Mouse (Mus musculus): ENCODE results near the gene Magi3.

Gene Magi3

GRCm38 (mm10) chr3:104032747-104033146 is 187.4 kb downstream of the Magi3 start:
- no peak for DNase-seq (ENCODE audit: low read depth in 2 of 2, low spot score in 2 of 2)

GRCm38 (mm10) chr3:104032086-104032485 is 188.1 kb downstream of the Magi3 start:
- no peak for DNase-seq (ENCODE audit: low read depth in 2 of 2, low spot score in 2 of 2)

- no peak for DNase-seq (ENCODE audit: low read depth in 2 of 2, low spot score in 2 of 2)
Observed at GRCm38 (mm10) chr3:104026938-104027337, 193.2 kb downstream of the Magi3 start.

- DNase-seq (ENCODE audit: low read depth in 2 of 2, low spot score in 2 of 2), result no peak
Observed at GRCm38 (mm10) chr3:104020101-104020500, 200.1 kb downstream of the Magi3 start.

DNA sequence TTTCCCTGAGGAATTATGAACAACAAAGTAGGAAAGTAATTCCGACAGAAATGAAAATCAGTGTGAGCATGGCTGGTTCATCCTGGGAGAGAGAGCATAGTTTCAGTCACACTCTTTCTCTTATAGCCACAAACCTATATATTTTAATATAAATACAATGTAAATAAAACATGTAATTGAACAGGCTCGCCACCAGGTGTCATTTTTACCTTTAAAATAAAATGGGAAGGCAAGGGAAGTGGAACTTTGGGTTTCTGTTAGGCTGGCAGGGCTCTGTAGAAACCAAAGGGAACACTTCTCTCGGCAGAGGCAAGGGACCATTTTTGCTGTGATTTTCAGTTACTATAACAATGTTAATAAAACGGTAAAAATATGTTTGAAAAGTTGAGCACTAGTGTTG is 200.7 kb downstream of the Magi3 start:
- peak in 1 of 2 experiments; percentile 3 for DNase-seq (ENCODE audit: low read depth in 2 of 2, low spot score in 2 of 2)

DNA sequence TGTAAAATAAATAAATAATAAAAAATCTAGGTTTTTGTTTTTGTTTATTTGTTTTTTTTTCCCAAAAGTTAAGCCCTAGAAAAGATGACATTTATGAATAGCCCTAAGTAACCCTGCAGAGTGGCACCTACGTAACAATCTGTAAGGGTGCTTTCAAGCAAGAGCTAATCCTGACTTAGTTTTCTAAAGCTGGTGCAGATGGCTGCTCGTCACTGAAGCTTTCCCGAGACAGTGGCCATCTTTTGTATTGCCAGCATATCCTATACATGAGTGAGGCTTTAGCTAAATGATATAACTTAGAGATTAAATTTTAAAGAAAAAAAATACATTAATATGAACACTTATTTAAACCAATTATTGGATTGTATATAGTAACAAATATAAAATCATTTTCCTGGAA is 202.2 kb downstream of the Magi3 start:
- no peak for DNase-seq (ENCODE audit: low read depth in 2 of 2, low spot score in 2 of 2)

DNA sequence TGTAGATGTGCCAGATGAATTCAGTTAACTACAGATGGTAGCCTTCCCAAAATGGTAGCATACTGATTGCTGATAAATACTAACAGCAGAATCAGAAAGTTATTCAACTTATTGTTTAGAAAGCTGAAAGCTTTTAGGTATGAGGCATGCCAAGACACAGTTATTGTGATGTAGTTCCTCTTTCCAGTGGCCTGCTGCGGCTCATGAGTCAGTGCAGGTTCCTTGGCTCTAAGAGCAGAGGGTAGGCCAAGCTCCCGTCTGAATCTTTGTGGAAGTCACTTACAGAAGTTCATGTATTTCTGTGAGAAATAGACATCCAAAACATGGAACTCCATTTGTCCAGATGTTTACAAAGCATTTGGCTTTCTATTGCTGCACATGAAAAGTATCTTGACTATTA is 208.2 kb downstream of the Magi3 start:
- DNase-seq (ENCODE audit: low read depth in 2 of 2, low spot score in 2 of 2), result no peak

- DNase-seq (ENCODE audit: low read depth in 2 of 2, low spot score in 2 of 2), result no peak
Observed at GRCm38 (mm10) chr3:104009924-104010662, 210.1 kb downstream of the Magi3 start.

DNA sequence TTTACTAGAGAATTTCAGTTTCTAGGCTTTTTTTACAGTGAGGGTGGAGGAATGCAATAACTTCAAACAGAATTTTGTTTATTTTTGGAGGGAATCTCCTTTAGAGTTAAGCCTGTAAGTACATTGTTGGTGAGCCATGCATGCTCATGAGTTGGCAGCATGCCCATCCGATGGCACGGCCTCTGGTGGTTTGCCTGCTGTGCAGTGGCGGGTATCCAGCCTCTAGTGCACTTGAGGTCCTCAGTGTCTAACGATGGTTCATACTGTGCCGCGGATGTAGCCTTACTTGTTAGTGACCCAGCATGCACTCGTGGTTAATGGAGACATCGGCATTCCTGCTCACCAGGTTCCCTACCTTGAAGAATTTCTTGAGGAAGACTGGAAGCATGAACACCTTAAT is 212.7 kb downstream of the Magi3 start:
- no peak for DNase-seq (ENCODE audit: low read depth in 2 of 2, low spot score in 2 of 2)

DNA sequence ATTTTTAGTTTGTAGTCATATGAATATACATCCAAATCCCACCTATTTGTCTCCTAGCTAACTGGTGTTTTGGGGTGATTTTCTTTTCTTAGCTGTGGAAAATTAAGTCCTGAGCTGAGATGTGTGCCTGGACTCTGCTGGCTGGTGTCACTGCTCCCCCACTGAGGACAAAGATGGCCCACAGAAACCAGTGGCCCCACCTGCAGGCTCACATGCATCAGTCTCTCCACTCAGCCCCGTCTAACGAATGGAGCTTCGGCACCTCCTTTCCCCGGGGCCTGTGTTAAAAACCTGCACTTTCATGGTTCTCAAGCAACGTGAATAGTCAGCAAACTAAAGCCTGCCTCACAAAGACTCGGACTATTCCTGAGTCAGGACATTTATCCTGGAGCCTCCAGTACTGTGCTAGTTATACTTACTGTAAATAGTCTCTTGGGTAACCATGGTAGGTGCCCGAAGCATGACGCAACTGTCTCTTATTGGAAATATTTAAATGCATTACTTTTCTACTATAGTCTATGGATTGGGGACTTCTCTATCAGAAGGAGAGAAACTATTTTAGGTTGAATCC is 213.2 kb downstream of the Magi3 start:
- DNase-seq (ENCODE audit: low read depth in 2 of 2, low spot score in 2 of 2), result no peak

DNA sequence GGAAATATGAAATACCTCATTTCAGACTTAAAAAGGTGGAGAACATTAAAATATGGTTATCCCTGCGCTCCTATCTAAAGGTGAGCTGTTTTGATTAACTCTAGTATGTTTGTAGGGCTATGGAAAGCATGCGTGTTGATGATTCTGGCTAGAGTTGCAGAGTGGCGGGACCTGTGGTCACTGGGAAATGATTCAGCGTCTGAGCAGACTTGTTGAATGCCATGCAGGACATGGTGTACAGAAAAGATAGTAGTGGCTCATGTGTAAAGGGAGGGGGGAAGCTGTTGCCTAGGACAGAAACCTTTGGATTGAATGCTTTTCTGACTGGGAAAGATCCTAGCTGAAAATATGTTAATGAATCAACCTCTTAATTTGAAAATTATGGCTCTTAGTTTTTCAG is 221.4 kb downstream of the Magi3 start:
- DNase-seq (ENCODE audit: low read depth in 2 of 2, low spot score in 2 of 2), result no peak

- no peak for DNase-seq (ENCODE audit: low read depth in 2 of 2, low spot score in 2 of 2)
Observed at GRCm38 (mm10) chr3:103991271-103991670, 228.9 kb downstream of the Magi3 start.

- DNase-seq (ENCODE audit: low read depth in 2 of 2, low spot score in 2 of 2), result no peak
Observed at GRCm38 (mm10) chr3:103989352-103989751, 230.8 kb downstream of the Magi3 start.

GRCm38 (mm10) chr3:103987831-103988432 is 232.2 kb downstream of the Magi3 start:
- DNase-seq (ENCODE audit: low read depth in 2 of 2, low spot score in 2 of 2), result no peak

DNA sequence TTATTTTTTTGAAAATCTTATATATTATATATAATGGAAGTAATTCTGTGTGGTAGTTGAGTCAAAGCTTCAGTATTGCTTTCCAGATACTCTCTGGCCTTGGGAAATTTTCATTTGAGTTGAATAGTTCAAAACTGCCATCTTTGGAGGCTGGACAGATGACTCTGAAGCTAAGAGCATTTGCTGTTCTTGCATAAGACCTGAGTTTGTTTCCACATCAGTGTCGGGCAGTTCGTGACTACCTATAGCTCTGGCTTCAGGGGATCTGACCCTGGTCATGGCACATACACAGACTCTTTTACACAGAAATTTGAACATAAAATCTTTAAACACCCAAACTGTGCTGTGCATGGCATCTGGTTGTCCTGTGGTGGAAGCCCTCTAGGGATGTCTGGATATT is 235.0 kb downstream of the Magi3 start:
- DNase-seq (ENCODE audit: low read depth in 2 of 2, low spot score in 2 of 2), result no peak

DNA sequence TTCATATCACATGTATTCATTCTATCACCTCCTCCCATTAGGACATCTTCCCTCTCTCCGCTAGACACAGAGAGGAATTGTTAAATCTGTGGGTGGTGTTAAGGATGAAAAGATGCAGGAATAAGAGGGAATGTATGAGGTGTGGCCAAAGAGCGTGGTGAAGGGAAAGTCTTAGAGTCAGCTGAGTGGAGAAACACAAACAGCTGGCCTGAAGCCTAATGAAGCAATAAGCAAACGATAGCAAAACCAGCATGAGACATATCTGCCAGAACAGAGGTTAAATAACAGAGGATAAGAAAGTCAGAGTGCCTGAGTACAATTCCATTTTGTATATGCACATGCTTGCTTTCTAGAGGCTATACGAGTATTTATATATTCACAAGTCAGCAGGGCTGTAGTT is 235.6 kb downstream of the Magi3 start:
- no peak for DNase-seq (ENCODE audit: low read depth in 2 of 2, low spot score in 2 of 2)

- no peak for DNase-seq (ENCODE audit: low read depth in 2 of 2, low spot score in 2 of 2)
Observed at GRCm38 (mm10) chr3:103971157-103971556, 249.0 kb downstream of the Magi3 start.

GRCm38 (mm10) chr3:103968701-103969100 is 251.5 kb downstream of the Magi3 start:
- DNase-seq (ENCODE audit: low read depth in 2 of 2, low spot score in 2 of 2), result peak; percentile 9 to 29

DNA sequence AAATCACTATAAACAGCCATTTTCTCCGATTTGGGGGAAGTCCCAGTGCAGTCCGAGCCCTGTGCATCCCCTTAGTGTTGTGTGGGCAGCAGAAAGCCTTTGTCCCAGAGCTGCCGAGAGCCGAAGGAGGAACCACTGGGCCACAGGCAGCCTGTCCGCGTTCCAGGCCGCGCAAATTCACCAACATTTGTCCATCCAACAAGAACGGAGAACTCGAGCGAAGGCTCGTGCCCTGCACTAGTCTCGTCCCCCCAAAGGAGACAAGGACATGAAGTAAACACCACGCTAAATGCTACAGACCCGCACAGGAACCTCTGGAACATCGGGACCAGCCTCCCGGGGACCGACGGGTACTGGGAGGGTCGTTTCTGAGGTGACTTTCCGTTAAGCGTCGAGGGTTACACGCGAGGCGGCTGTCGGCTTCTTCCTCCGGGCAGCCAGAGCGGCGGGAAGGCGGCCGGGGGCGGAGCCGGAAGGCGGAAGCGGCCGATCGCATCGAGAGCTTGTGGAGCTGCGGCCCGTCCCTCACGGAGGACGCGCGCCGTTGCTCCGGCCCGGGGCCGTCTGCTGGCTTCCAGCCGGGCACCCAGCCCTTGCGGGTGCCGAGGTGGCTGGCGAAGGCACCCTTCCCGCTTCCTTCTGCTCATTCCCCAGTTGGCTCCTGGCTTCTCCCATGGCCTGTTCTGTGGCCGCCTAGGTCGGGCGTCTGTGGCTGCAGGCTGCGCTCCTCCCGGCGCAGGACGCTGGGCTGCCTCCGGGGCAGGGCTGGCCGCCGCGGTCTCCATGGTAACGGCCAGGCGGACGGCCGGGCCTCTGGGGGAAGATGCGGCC is 252.1 kb downstream of the Magi3 start, which contains the start of gene Phtf1:
TSS of gene Phtf1 (plus strand) at position 250 of the 831 bp plus-strand sequence.
- DNase-seq (ENCODE audit: low read depth in 2 of 2, low spot score in 2 of 2), result peak; percentile 68 to 72

- no peak for DNase-seq (ENCODE audit: low read depth in 2 of 2, low spot score in 2 of 2)
Observed at GRCm38 (mm10) chr3:103967231-103967630, 252.9 kb downstream of the Magi3 start.
